Comparison of ENCODE assay signal across 30 mouse cellular contexts in the genomic region with DNA sequence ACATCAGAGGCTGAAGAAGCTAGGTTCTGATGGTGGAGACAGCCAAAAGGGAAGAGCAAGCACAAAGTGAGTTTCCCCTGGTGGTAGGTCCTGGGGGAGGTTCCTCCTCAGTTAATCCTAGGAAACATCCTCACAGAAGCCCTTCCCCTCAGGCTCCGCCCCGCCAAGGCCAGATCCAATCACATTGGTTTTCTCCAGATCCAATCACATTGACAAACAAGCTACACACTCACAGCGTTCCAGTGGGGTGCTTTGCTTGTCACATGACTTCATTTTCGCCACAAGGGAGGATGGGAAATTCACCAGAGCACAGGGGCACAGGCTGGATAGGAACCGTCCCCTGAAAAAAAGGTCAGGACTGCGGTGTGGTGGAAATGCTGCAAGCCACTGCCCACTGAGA. TPM values are rescaled to one million over a fixed set of nuclear protein-coding genes. Genes with fewer than 3 reads are reported as not detected.
DNase-seq lines count a peak whose midpoint lies in the region; ATAC-seq and TF ChIP-seq lines count a peak whose summit lies in the region.
"Had no signal": no experiment of that assay in that cellular context is flagged by ENCODE, and none has a peak within 500 bp of the region (broad histone marks: within the 10 kb centered on the region; RNA-seq: fewer than 3 reads in every experiment).

No protein-coding gene starts in this region.

- in situ Hi-C loops in ES-E14 (cut with MboI; ENCODE audit: low sequenced_read_pairs in 2 of 2, unreplicated experiment in 2 of 2), result no loop called here

- H3K9ac ChIP-seq in hindbrain, embryonic 16.5 days (ENCODE audit: low read depth, low read length), result no peak overlapping the region
- no peak overlapping the region for H3K9ac ChIP-seq in midbrain, embryonic 11.5 days (ENCODE audit: low read length)
- H3K9ac ChIP-seq in midbrain, postnatal 0 days (replicated peaks; ENCODE audit: low read length, poor library complexity, severe bottlenecking), result no peak overlapping the region
- H3K9ac ChIP-seq in ES-E14 (ENCODE audit: insufficient read depth, low read depth, low read length, poor library complexity, severe bottlenecking), result no peak overlapping the region
- H3K9ac ChIP-seq in liver, embryonic 11.5 days (ENCODE audit: low read depth, low read length), result no peak overlapping the region
- H3K9ac ChIP-seq: embryonic facial prominence, embryonic 13.5 days; embryonic facial prominence, embryonic 15.5 days; forebrain, embryonic 12.5 days had no signal

- peaks cover 37% of the 10 kb centered on the region for H3K27me3 ChIP-seq in hindbrain, embryonic 10.5 days (ENCODE audit: insufficient read depth, poor library complexity, severe bottlenecking)
- H3K27me3 ChIP-seq in hindbrain, embryonic 16.5 days (replicated peaks; ENCODE audit: control insufficient read depth, insufficient read depth, low read length), result no peaks in the 10 kb centered on the region
- H3K27me3 ChIP-seq in midbrain, embryonic 11.5 days (ENCODE audit: control insufficient read depth, insufficient read depth, low read length), result 0 out of 2 replicates have a peak, but pooled peaks cover 2% of the 10 kb centered on the region
- no peaks in the 10 kb centered on the region for H3K27me3 ChIP-seq in midbrain, postnatal 0 days (ENCODE audit: insufficient read depth, low read length)
- H3K27me3 ChIP-seq in liver, embryonic 11.5 days (replicated peaks; ENCODE audit: control insufficient read depth, insufficient read depth, low read length), result no peaks in the 10 kb centered on the region; the same call in 1 of the 2 replicates
- H3K27me3 ChIP-seq: CH12.LX had no signal

- no peak for TF ChIP-seq CTCF in midbrain, postnatal 0 days (IDR thresholded peaks at IDR 0.05)

- 43% methylated on average over 6 of the region's 6 CpGs for WGBS in hindbrain, embryonic 10.5 days
- 55% methylated on average over 6 of the region's 6 CpGs for WGBS in hindbrain, embryonic 16.5 days
- WGBS in midbrain, embryonic 11.5 days, result 49% methylated on average over 6 of the region's 6 CpGs
- WGBS in midbrain, postnatal 0 days, result 46% methylated on average over 6 of the region's 6 CpGs
- WGBS in liver, embryonic 11.5 days, result 43% methylated on average over 6 of the region's 6 CpGs

- no peak overlapping the region for H3K4me2 ChIP-seq in hindbrain, embryonic 16.5 days (ENCODE audit: low read length)
- no peak overlapping the region for H3K4me2 ChIP-seq in midbrain, embryonic 11.5 days
- H3K4me2 ChIP-seq in midbrain, postnatal 0 days (ENCODE audit: low read depth, low read length, poor library complexity, severe bottlenecking), result no peak overlapping the region
- H3K4me2 ChIP-seq in liver, embryonic 11.5 days, result no peak overlapping the region
- H3K4me2 ChIP-seq: embryonic facial prominence, embryonic 13.5 days; embryonic facial prominence, embryonic 15.5 days; forebrain, embryonic 12.5 days had no signal

- no peak overlapping the region for H3K4me3 ChIP-seq in hindbrain, embryonic 10.5 days
- H3K4me3 ChIP-seq in hindbrain, embryonic 16.5 days (ENCODE audit: low read length), result no peak overlapping the region
- H3K4me3 ChIP-seq in midbrain, embryonic 11.5 days (ENCODE audit: low read depth, low read length), result no peak overlapping the region
- H3K4me3 ChIP-seq in midbrain, postnatal 0 days (ENCODE audit: low read depth, low read length), result no peak overlapping the region
- peak overlapping the region in 1 of 2 experiments; percentile 25; a peak in 1 of 4 replicates for H3K4me3 ChIP-seq in ES-E14 (ENCODE audit: insufficient read depth in 1 of 2, low read depth in 1 of 2, low read length in 2 of 2, poor library complexity in 1 of 2, severe bottlenecking in 1 of 2)
- H3K4me3 ChIP-seq in liver, embryonic 11.5 days (ENCODE audit: low read depth, low read length), result no peak overlapping the region
- H3K4me3 ChIP-seq: embryonic facial prominence, embryonic 13.5 days; embryonic facial prominence, embryonic 15.5 days; erythroblast, embryonic 14.5 days; forebrain, embryonic 10.5 days; forebrain, embryonic 12.5 days had no signal

- no peak for ATAC-seq in hindbrain, embryonic 16.5 days
- ATAC-seq in midbrain, embryonic 11.5 days (ENCODE audit: low FRiP score), result no peak
- no peak for ATAC-seq in midbrain, postnatal 0 days (ENCODE audit: low FRiP score)
- no peak for ATAC-seq in liver, embryonic 11.5 days (replicated peaks; ENCODE audit: low FRiP score)
- ATAC-seq in granulocyte monocyte progenitor cell, adult 5-6 weeks (replicated peaks; ENCODE audit: poor library complexity, severe bottlenecking), result no peak
- ATAC-seq: CD4-positive, CD25-positive, alpha-beta regulatory T cell, adult 4 months; forebrain, embryonic 14.5 days; forebrain, embryonic 16.5 days had no signal

- H3K4me1 ChIP-seq in hindbrain, embryonic 10.5 days (replicated peaks), result peaks cover 33% of the 10 kb centered on the region
- H3K4me1 ChIP-seq in hindbrain, embryonic 16.5 days (ENCODE audit: control insufficient read depth, insufficient read depth, low read depth, low read length), result peaks cover 10% of the 10 kb centered on the region
- peaks cover 7% of the 10 kb centered on the region for H3K4me1 ChIP-seq in midbrain, embryonic 11.5 days (ENCODE audit: control insufficient read depth, insufficient read depth, low read length)
- H3K4me1 ChIP-seq in midbrain, postnatal 0 days (ENCODE audit: insufficient read depth, low read length), result peaks cover 4% of the 10 kb centered on the region; the same call in 1 of the 2 replicates
- H3K4me1 ChIP-seq in ES-E14 (ENCODE audit: control insufficient read depth in 2 of 2, insufficient read depth in 2 of 2, low read length in 2 of 2, poor library complexity in 1 of 2), result peaks cover 0 to 3% of the 10 kb centered on the region in 2 experiments; a peak in 1 of 4 replicates
- 0 out of 2 replicates have a peak, but pooled peaks cover 3% of the 10 kb centered on the region for H3K4me1 ChIP-seq in liver, embryonic 11.5 days (replicated peaks; ENCODE audit: control insufficient read depth, insufficient read depth, low read length)
- H3K4me1 ChIP-seq: embryonic facial prominence, embryonic 13.5 days; embryonic facial prominence, embryonic 15.5 days had no signal

- H3K27ac ChIP-seq in hindbrain, embryonic 10.5 days, result 0 out of 2 replicates have a peak overlapping the region, but pooled peaks have one; percentile 17
- H3K27ac ChIP-seq in hindbrain, embryonic 16.5 days (ENCODE audit: low read depth, low read length), result no peak overlapping the region
- no peak overlapping the region for H3K27ac ChIP-seq in midbrain, embryonic 11.5 days (ENCODE audit: low read depth, low read length)
- no peak overlapping the region for H3K27ac ChIP-seq in midbrain, postnatal 0 days (ENCODE audit: low read depth, low read length)
- H3K27ac ChIP-seq in ES-E14 (ENCODE audit: insufficient read depth, low read depth, low read length, poor library complexity, severe bottlenecking), result no peak overlapping the region
- no peak overlapping the region for H3K27ac ChIP-seq in liver, embryonic 11.5 days (ENCODE audit: low read depth, low read length)
- H3K27ac ChIP-seq: embryonic facial prominence, embryonic 13.5 days; embryonic facial prominence, embryonic 15.5 days; forebrain, embryonic 10.5 days; forebrain, embryonic 12.5 days had no signal

- DNase-seq in hindbrain, embryonic 10.5 days (ENCODE audit: low spot score), result no peak
- DNase-seq in midbrain, embryonic 11.5 days (ENCODE audit: low spot score, missing footprints), result peak; percentile 53
- no peak for DNase-seq in midbrain, postnatal 0 days (ENCODE audit: low spot score)
- peak; percentile 47 for DNase-seq in ES-E14 (ENCODE audit: low read depth, low spot score)
- peak; percentile 84 for DNase-seq in ZHBTc4 (ENCODE audit: low read depth, low spot score)
- no peak for DNase-seq in liver, embryonic 11.5 days (ENCODE audit: low spot score)
- DNase-seq: adrenal gland, adult 2 months; adrenal gland, postnatal 10 days; adrenal gland, postnatal 25 days; B cell, adult 2 months; cerebellum, adult 11 months; cerebellum, adult 18-20 months; cerebellum, adult 8-10 months; cerebellum, adult 9-11 months; cerebellum, postnatal 14 days; cerebellum, postnatal 36 days; embryo, embryonic 11 days had no signal

- H3K9me3 ChIP-seq in hindbrain, embryonic 10.5 days, result no peaks in the 10 kb centered on the region
- H3K9me3 ChIP-seq in hindbrain, embryonic 16.5 days (ENCODE audit: control insufficient read depth, low read length), result no peaks in the 10 kb centered on the region
- H3K9me3 ChIP-seq in midbrain, embryonic 11.5 days (ENCODE audit: control insufficient read depth, low read length), result no peaks in the 10 kb centered on the region
- no peaks in the 10 kb centered on the region for H3K9me3 ChIP-seq in midbrain, postnatal 0 days (ENCODE audit: low read length)
- H3K9me3 ChIP-seq in ES-E14 (ENCODE audit: control insufficient read depth, insufficient read depth, low read depth, low read length), result no peaks in the 10 kb centered on the region
- no peaks in the 10 kb centered on the region for H3K9me3 ChIP-seq in liver, embryonic 11.5 days (ENCODE audit: control insufficient read depth, low read length)
- H3K9me3 ChIP-seq: embryonic facial prominence, embryonic 13.5 days; embryonic facial prominence, embryonic 15.5 days; forebrain, embryonic 10.5 days; forebrain, embryonic 12.5 days had no signal

- no peaks in the 10 kb centered on the region for H3K36me3 ChIP-seq in hindbrain, embryonic 10.5 days
- no peaks in the 10 kb centered on the region for H3K36me3 ChIP-seq in hindbrain, embryonic 16.5 days (ENCODE audit: control insufficient read depth, insufficient read depth, low read length)
- H3K36me3 ChIP-seq in midbrain, embryonic 11.5 days (ENCODE audit: control insufficient read depth, insufficient read depth, low read length), result no peaks in the 10 kb centered on the region
- no peaks in the 10 kb centered on the region for H3K36me3 ChIP-seq in midbrain, postnatal 0 days (ENCODE audit: insufficient read depth, low read length)
- H3K36me3 ChIP-seq in ES-E14 (ENCODE audit: control insufficient read depth, insufficient read depth, low read length, poor library complexity, severe bottlenecking), result no peaks in the 10 kb centered on the region
- no peaks in the 10 kb centered on the region for H3K36me3 ChIP-seq in liver, embryonic 11.5 days (ENCODE audit: control insufficient read depth, insufficient read depth, low read length)
- H3K36me3 ChIP-seq: embryonic facial prominence, embryonic 13.5 days; embryonic facial prominence, embryonic 15.5 days; forebrain, embryonic 10.5 days; forebrain, embryonic 12.5 days had no signal

RNA-seq across cellular contexts. Expression of gene Sez6l, which starts 9.1 kb away (rescaled TPM):
- 1.4 and 6.0 TPM in 2 replicates for polyA plus RNA-seq in hindbrain, embryonic 10.5 days (2016; fragmentation: Nextera tagmentation; extraction: Ambion mirVana)
- polyA plus RNA-seq in hindbrain, embryonic 16.5 days (2015; fragmentation: Nextera tagmentation; extraction: Ambion mirVana), result 42.8 and 52.7 TPM in 2 replicates
- polyA plus RNA-seq in midbrain, embryonic 11.5 days (2014; fragmentation: Nextera tagmentation; extraction: Ambion mirVana), result 2.6 TPM in 2 replicates
- 101 and 115 TPM in 2 replicates for total RNA-seq in midbrain, postnatal 0 days (2014; rRNA removed)
- polyA plus RNA-seq in midbrain, postnatal 0 days (2015; fragmentation: Nextera tagmentation; extraction: Ambion mirVana), result 60.7 and 65.7 TPM in 2 replicates
- total RNA-seq in ES-E14 (2012; rRNA removed), result 0.13 and 0.32 TPM in 2 replicates
- 0.08 TPM in 2 replicates for polyA plus RNA-seq in liver, embryonic 11.5 days (2014; fragmentation: Nextera tagmentation; extraction: Ambion mirVana)
- not detected in 2 replicates for total RNA-seq in granulocyte monocyte progenitor cell, adult 5-6 weeks (2014; fragmentation: Nextera tagmentation)
- not detected in 2 replicates for total RNA-seq in granulocyte monocyte progenitor cell, adult 5-6 weeks (2017)
- total RNA-seq: CH12.LX; common myeloid progenitor, adult 5-6 weeks; MEL had no signal
- polyA plus RNA-seq: CD4-positive, CD25-positive, alpha-beta regulatory T cell, adult 4 months; erythroblast, embryonic 14.5 days had no signal

Comparison
In these comparisons a context has a peak if more than half of its experiments do, and no peak if none do; other contexts are left out.
1. DNase-seq: peak in midbrain, embryonic 11.5 days (single experiment), ES-E14 (single experiment) and ZHBTc4 (single experiment); none in hindbrain, embryonic 10.5 days (single experiment), midbrain, postnatal 0 days (single experiment) and liver, embryonic 11.5 days (single experiment).